Mouse (Mus musculus) hindbrain, embryonic 13.5 days (tissue): ENCODE data around the gene Psip1. TPM values are rescaled to one million over a fixed set of nuclear protein-coding genes. Genes with fewer than 3 reads are reported as not detected.

ENCODE experiments used
- ATAC-seq: fragments of 200-750 bp; cut with Nextera tagmentation; 2 replicates; pipeline ENCODE4 v1.8.0; 2017; ENCODE audit warnings: moderate TSS enrichment; ENCODE audit not compliant: low FRiP score
- H3K27ac ChIP-seq: fragments of 300-500 bp; sonication (generic); 2 replicates; pipeline ENCODE4 v1.5.1; 2015; ENCODE audit warnings: inconsistent platforms, mild to moderate bottlenecking, moderate library complexity
- H3K27me3 ChIP-seq: fragments of 300-500 bp; sonication (generic); 2 replicates; pipeline ENCODE4 v1.6.1; 2015; ENCODE audit warnings: mild to moderate bottlenecking, inconsistent platforms
- H3K36me3 ChIP-seq: fragments of 300-500 bp; sonication (generic); 2 replicates; pipeline ENCODE4 v1.6.1; 2015; ENCODE audit warnings: mild to moderate bottlenecking, inconsistent platforms
- H3K4me1 ChIP-seq: fragments of 300-500 bp; sonication (generic); replicated peaks from 2 replicates; pipeline ENCODE4 v1.6.1; 2015; ENCODE audit warnings: inconsistent platforms
- H3K4me2 ChIP-seq: fragments of 300-500 bp; sonication (generic); 2 replicates; pipeline ENCODE4 v1.6.1; 2015; ENCODE audit warnings: inconsistent platforms, mild to moderate bottlenecking, moderate library complexity
- H3K4me3 ChIP-seq: fragments of 300-500 bp; sonication (generic); 2 replicates; pipeline ENCODE4 v1.5.1; 2015; ENCODE audit warnings: mild to moderate bottlenecking, inconsistent platforms
- H3K9ac ChIP-seq: fragments of 300-500 bp; sonication (generic); 2 replicates; pipeline ENCODE4 v1.6.1; 2015; ENCODE audit warnings: mild to moderate bottlenecking, inconsistent platforms
- H3K9me3 ChIP-seq: fragments of 300-500 bp; sonication (generic); 2 replicates; pipeline ENCODE4 v1.6.1; 2016; ENCODE audit warnings: inconsistent platforms
- WGBS: fragments of 180-500 bp; shearing (Covaris S2); methylation state at CpG from one replicate; pipeline ENCODE4 v1.1.7; 2015; 5-methylcytosine and 5-hydroxymethylcytosine counted together
- polyA plus RNA-seq: library from polyadenylated mRNA; unstranded; fragments of >200 nt; fragmentation: Nextera tagmentation; extraction: Ambion mirVana; gene quantifications from 2 replicates; pipeline ENCODE4 v1.2.1, GENCODE M21; 2015

Psip1 gene
- polyA plus RNA-seq, 1 experiment from 2014 or later, result 292 TPM

DNA sequence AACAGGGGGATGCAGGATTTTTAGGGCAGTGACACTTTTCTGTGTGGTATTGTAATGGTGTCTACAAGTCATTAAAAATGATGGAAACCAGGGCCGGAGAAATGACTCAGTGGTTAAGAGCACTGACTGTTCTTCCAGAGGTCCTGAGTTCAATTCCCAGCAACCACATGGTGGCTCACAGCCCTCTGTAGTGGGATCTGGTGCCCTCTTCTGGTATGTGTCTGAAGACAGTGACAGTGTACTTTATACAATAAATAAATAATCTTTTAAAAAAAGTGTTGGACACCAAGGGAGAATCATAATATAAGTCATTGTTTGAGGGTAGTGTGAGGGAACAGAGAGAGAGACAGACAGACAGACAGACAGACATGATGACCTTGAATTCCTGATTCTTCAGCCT lies 6.9 kb upstream of the Psip1 start:
- Histone ChIP-seq H3K9ac (no peak overlapping the region), H3K27ac (no peak overlapping the region), H3K4me1 (peaks cover 4% of the 10 kb centered on the region; the same call in 1 of the 2 replicates), H3K4me2 (no peak overlapping the region), H3K36me3 (no peaks in the 10 kb centered on the region), H3K27me3 (no peaks in the 10 kb centered on the region), H3K9me3 (no peaks in the 10 kb centered on the region), H3K4me3 (no peak overlapping the region)
- WGBS, result 95% methylated on average over 1 of the region's 1 CpGs
- no peak for ATAC-seq

DNA sequence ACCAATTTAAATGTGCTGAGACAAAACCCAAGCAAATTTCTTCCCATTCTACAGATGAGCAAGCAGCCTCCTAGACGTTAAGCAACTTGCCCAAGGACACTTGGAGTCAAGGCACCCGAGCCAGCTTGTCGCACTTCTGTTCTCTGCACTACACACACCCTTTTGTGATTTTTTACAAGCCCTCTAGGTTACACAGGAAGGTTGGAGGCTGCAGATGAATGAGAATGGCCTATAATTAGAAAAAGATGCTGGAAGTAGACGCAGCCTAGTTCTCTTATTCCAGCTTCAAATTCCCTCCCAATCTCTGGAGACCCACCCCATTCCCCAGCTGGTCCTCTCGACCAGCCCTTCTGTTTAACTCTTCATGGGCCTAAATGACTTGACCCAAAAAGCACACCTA lies 2.9 kb upstream of the Psip1 start:
- Histone ChIP-seq H3K4me3 (no peak overlapping the region), H3K27me3 (no peaks in the 10 kb centered on the region), H3K36me3 (no peaks in the 10 kb centered on the region), H3K9me3 (no peaks in the 10 kb centered on the region), H3K4me1 (peaks cover 23% of the 10 kb centered on the region), H3K4me2 (no peak overlapping the region), H3K27ac (no peak overlapping the region), H3K9ac (no peak overlapping the region)
- no peak for ATAC-seq
- WGBS, result 36% methylated on average over 5 of the region's 5 CpGs

DNA sequence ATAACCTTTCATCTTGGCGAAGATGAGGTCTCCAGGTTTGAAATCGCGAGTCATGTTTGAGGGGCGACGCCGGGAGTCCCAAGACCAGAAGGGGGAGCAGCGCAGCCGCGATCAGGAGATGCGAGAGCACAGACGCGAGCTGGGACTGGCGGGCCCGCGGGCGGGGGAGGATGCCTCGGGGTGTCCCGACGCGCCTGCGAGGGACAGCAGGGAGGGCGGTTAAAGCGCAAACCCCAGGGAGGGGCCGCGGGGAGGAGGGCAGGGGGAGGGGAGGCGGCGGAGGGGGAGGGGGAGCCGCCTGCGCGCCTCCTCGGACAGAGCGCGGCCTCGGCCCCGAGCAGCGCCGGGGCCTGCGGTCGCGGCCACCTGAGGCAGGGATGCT lies 533 bp downstream of the Psip1 start:
- Histone ChIP-seq H3K4me1 (peaks cover 33% of the 10 kb centered on the region), H3K4me2 (peak overlapping the region; percentile 68), H3K9me3 (no peaks in the 10 kb centered on the region), H3K36me3 (peaks cover 23% of the 10 kb centered on the region), H3K27me3 (no peaks in the 10 kb centered on the region), H3K4me3 (peak overlapping the region; percentile 91), H3K27ac (peak overlapping the region; percentile 100), H3K9ac (peak overlapping the region; percentile 97)
- under 1% methylated on average over 33 of the region's 40 CpGs for WGBS
- peak; percentile 83 for ATAC-seq

DNA sequence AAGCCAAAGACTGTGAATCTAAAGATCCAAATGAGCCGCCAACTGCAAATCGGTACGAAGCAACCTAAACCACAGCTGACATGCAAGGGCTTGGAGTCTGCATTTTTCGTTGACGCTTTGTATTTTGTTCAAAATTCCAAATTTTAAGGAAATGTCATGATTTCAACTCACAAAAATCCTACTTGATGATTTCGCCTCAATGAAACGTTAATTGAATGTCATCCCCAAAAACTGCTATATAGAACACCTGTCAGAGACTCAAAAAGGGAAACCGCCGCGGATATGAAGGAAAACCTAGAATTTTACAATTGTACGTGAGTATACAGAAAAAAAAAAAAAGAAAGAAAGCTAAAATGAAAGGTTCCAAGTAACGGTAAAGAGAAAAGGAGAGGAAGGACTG lies 1.0 kb downstream of the Psip1 start:
- H3K4me2 ChIP-seq, result peak overlapping the region; percentile 68
- 20% methylated on average over 12 of the region's 12 CpGs for WGBS
- no peak for ATAC-seq
- H3K9ac ChIP-seq, result peak overlapping the region; percentile 97
- no peaks in the 10 kb centered on the region for H3K27me3 ChIP-seq
- H3K36me3 ChIP-seq, result peaks cover 26% of the 10 kb centered on the region
- H3K4me1 ChIP-seq, result peaks cover 33% of the 10 kb centered on the region
- peak overlapping the region; percentile 100 for H3K27ac ChIP-seq
- H3K9me3 ChIP-seq, result no peaks in the 10 kb centered on the region
- H3K4me3 ChIP-seq, result peak overlapping the region; percentile 91

DNA sequence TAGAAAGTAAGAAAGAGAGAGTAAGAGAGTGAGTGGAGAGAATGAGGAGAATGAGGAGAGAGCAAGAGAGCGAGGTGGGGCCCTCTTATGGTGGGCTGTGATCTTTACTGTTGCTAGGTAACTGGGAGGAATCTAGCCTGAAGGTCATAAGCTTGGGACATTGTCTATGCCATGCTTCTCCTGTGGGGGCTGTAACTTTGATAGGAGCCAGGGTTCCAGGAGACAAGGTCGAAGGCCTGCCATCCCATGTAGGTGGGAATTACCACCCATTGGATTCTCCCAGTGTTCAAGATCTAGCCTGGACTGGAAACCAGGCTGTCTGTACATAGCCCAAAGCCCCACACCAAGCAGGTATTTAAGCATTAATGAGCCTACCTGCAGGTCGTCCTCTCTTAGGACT lies 18.1 kb downstream of the Psip1 start:
- peak overlapping the region; percentile 53; the same call in 1 of the 2 replicates for H3K27ac ChIP-seq
- H3K9me3 ChIP-seq, result no peaks in the 10 kb centered on the region
- no peak overlapping the region for H3K9ac ChIP-seq
- H3K4me3 ChIP-seq, result no peak overlapping the region
- 67% methylated on average over 3 of the region's 3 CpGs for WGBS
- peaks cover 9% of the 10 kb centered on the region for H3K4me1 ChIP-seq
- H3K36me3 ChIP-seq, result peaks cover 72% of the 10 kb centered on the region
- H3K27me3 ChIP-seq, result no peaks in the 10 kb centered on the region
- no peak overlapping the region for H3K4me2 ChIP-seq
- ATAC-seq, result 0 out of 2 replicates have a peak, but pooled peaks have one; percentile 28

DNA sequence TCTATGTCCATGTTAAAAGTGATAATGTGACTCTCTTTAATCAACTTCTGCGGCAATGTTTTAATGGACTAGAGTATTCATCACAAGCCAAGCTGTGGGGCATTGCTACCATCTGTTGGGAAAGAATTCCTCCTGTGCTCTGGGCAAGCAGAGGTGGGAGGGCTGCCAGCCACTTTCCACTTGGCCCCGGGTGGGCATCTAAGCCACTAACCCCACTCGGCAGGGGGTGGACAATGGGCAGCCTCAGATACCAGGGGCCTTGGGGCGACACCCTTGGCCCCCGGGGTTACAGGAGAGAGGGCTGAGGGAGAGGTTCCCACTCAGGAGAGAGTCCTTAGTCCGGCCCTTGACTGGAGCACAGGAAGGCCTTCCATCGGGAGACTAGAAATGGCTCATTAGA lies 18.6 kb downstream of the Psip1 start:
- Histone ChIP-seq H3K36me3 (peaks cover 73% of the 10 kb centered on the region), H3K9ac (no peak overlapping the region), H3K4me2 (no peak overlapping the region), H3K27me3 (no peaks in the 10 kb centered on the region), H3K27ac (peak overlapping the region; percentile 48), H3K9me3 (no peaks in the 10 kb centered on the region), H3K4me1 (peaks cover 9% of the 10 kb centered on the region), H3K4me3 (no peak overlapping the region)
- 74% methylated on average over 7 of the region's 7 CpGs for WGBS
- no peak for ATAC-seq

DNA sequence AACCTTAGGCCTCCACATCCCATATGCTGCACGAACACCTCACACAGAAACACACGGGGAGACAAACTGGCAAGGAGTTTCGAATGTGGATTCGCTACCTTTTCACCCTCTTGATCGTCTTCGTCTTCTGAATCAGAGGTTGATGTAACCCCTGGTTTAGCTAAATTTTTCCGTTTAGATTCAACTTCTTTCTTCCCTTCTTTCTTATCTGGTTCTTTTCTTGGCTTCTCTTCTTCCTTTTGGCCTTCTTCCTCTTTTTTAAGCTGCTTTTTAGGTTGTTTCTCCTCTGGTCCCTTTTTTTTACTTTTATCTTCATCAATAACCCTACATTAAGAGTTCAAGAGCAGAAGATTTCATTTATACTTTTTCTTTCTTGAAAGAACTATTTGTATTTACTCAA lies 21.4 kb downstream of the Psip1 start:
- Histone ChIP-seq H3K9me3 (no peaks in the 10 kb centered on the region), H3K4me1 (peaks cover 9% of the 10 kb centered on the region), H3K27ac (no peak overlapping the region), H3K4me2 (no peak overlapping the region), H3K36me3 (peaks cover 63% of the 10 kb centered on the region), H3K4me3 (no peak overlapping the region), H3K9ac (no peak overlapping the region), H3K27me3 (no peaks in the 10 kb centered on the region)
- no peak for ATAC-seq
- whole genome bisulfite sequencing, result 93% methylated on average over 7 of the region's 7 CpGs

DNA sequence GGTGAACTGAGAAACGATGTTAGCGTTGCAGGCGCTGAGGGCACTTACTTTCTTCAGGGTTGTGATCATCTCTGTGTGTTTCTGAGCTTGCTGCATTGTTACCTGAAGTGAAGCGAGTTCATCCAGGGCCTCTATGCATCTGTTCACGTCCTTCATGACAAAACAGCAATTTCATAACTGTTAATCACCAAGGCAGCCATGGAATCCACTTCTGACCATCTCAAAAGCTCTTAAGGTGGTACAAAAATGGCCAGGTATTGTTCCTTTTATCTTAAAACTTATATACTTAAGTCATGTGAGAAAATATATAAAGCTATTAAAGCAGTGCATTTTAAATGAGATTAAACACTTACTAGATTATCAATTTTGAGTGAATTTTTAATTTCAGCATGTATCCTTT lies 26.2 kb downstream of the Psip1 start:
- H3K27ac ChIP-seq, result no peak overlapping the region
- WGBS, result 92% methylated on average over 5 of the region's 5 CpGs
- no peaks in the 10 kb centered on the region for H3K27me3 ChIP-seq
- H3K9me3 ChIP-seq, result no peaks in the 10 kb centered on the region
- H3K9ac ChIP-seq, result no peak overlapping the region
- no peak overlapping the region for H3K4me2 ChIP-seq
- no peak for ATAC-seq
- H3K36me3 ChIP-seq, result peaks cover 73% of the 10 kb centered on the region
- no peaks in the 10 kb centered on the region for H3K4me1 ChIP-seq
- H3K4me3 ChIP-seq, result no peak overlapping the region

DNA sequence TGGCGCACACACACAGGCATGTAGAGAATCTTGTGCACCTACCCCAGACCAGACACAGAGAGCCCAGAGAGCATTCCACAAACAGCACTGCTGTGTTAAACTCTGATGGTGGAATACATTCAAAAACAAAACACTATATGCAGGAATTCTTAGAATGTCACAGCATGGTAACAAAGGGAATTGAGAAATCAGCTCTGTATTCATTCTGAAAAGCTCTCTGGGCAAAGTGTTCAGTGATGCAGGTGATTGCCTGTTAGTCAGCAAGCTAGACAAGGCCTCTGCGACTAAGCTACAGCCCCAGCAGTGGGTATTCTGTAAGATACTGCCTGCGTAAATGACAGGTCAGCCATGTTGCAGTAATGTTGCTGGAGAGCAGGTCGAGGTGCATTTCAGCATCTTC lies 35.5 kb downstream of the Psip1 start:
- Histone ChIP-seq H3K27ac (no peak overlapping the region; the same call in 1 of the 2 replicates), H3K27me3 (no peaks in the 10 kb centered on the region), H3K36me3 (peaks cover 58% of the 10 kb centered on the region), H3K4me3 (no peak overlapping the region), H3K4me1 (no peaks in the 10 kb centered on the region), H3K9me3 (no peaks in the 10 kb centered on the region), H3K4me2 (no peak overlapping the region), H3K9ac (no peak overlapping the region)
- 83% methylated on average over 4 of the region's 4 CpGs for WGBS
- no peak for ATAC-seq

DNA sequence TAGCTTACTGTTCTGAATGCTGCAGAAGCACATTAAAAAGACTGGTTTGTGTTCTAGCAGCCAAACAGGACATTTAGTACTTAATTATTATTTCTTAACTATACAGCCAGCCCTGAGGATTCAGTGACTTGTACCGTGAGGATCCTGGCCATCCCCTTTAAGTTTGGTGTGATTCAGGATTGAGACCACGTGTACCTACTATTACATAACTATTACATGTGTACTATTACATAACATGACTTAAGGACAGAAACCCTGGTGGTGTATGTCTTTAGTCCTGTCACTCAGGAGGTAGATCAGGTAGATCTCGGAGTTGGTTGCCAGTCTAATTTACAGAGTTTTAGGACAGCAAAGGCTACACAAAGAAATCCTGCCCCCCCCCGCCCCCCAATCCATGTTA lies 45.2 kb downstream of the Psip1 start:
- Histone ChIP-seq H3K4me3 (no peak overlapping the region), H3K4me1 (no peaks in the 10 kb centered on the region), H3K27ac (no peak overlapping the region), H3K4me2 (no peak overlapping the region), H3K9ac (no peak overlapping the region), H3K27me3 (no peaks in the 10 kb centered on the region), H3K9me3 (no peaks in the 10 kb centered on the region), H3K36me3 (peaks cover 57% of the 10 kb centered on the region)
- no peak for ATAC-seq
- 92% methylated on average over 4 of the region's 4 CpGs for WGBS

DNA sequence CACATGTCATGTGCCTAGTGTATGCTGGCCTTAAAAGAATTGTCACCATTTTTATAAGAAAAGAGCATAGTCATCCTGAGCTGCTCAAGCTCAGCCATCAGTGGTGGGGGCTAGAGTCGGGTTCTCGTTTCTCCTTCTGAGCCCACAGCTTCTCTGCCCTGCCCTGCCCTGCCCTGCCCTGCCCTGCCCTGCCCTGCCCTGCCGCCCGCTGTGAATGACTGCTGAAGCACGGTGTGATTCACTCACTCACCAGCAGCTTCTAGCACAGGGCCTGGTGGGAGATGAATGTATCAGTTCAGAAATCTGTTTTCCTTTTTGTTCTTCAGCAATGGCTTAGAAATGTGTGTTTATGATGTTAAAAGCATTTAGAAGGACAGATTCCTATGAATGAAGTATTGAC lies 47.2 kb downstream of the Psip1 start:
- Histone ChIP-seq H3K27ac (no peak overlapping the region), H3K4me3 (no peak overlapping the region), H3K9me3 (no peaks in the 10 kb centered on the region), H3K9ac (no peak overlapping the region), H3K4me2 (no peak overlapping the region), H3K36me3 (peaks cover 77% of the 10 kb centered on the region), H3K27me3 (no peaks in the 10 kb centered on the region), H3K4me1 (no peaks in the 10 kb centered on the region)
- no peak for ATAC-seq
- 38% methylated on average over 5 of the region's 5 CpGs for WGBS

DNA sequence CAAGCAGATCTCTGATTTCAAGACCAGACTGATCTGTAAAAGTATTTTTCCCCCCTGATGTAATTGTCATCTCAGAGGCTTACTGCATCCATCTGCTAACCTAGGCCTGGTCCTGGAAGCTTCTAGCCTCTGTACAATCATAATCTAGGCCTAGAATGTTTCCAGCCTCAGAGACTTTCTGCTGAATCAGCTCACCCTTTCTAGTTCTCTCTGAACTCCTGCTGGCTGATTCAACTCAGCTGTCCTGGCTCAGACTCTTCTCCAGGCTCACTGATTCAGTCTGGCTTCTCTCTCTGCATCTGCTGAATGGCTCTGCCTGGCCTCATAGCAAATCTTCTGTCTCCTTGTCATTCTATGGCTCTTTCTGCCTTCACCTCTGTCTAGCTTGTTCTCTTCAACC lies 48.1 kb downstream of the Psip1 start:
- no peaks in the 10 kb centered on the region for H3K27me3 ChIP-seq
- H3K36me3 ChIP-seq, result peaks cover 85% of the 10 kb centered on the region

DNA sequence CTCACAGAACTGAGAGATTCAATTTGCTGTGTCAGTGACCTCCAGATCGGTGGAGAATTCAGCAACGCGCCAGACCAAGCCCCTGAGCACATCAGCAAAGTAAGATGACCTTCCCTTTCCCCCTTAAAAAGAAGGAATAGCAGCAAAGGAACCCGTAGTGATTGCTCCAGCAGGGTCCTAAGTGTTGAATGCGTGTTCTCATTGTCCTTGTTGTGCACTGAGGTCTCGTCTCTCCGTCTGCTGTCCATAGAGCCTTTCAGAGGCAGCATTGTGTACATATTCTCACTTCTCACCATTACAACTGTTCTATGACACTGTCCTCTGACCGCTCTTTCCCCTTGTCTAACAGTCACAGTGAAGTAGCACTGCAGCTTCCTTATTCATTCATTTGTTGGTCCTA lies 49.9 kb downstream of the Psip1 start:
- no peak overlapping the region for H3K9ac ChIP-seq
- 92% methylated on average over 8 of the region's 8 CpGs for WGBS
- no peak overlapping the region for H3K27ac ChIP-seq
- no peak overlapping the region for H3K4me2 ChIP-seq
- H3K9me3 ChIP-seq, result no peaks in the 10 kb centered on the region
- ATAC-seq, result no peak
- H3K4me1 ChIP-seq, result no peaks in the 10 kb centered on the region
- H3K27me3 ChIP-seq, result no peaks in the 10 kb centered on the region
- peaks cover 86% of the 10 kb centered on the region for H3K36me3 ChIP-seq
- H3K4me3 ChIP-seq, result no peak overlapping the region

More for the DNA sequence above, 48.1 kb downstream of the Psip1 start:
- no peaks in the 10 kb centered on the region for H3K9me3 ChIP-seq
- H3K9ac ChIP-seq, result no peak overlapping the region
- H3K4me1 ChIP-seq, result no peaks in the 10 kb centered on the region
- H3K4me2 ChIP-seq, result no peak overlapping the region
- no peak for ATAC-seq
- no peak overlapping the region for H3K4me3 ChIP-seq
- no peak overlapping the region for H3K27ac ChIP-seq

DNA sequence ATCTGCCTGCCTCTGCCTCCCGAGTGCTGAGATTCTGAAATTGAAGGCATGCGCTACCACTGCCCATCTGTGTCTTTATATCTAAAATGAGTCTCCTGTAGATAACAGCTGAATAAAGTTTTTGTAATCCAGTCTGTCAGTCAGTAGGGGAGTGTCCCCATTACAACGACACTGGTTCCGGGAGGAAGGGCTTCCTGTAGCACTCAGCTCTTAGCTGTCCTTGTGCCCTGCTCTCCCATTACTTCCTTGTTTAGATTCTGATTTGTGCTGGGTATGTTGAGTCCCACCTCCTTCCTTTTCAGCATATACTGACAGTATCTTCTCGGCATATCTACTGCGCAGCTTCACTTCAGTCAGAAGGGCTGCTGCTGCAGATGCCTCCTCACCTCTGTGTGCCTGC lies 53.4 kb downstream of the Psip1 start:
- Histone ChIP-seq H3K4me3 (no peak overlapping the region), H3K9me3 (no peaks in the 10 kb centered on the region), H3K4me2 (no peak overlapping the region), H3K27ac (no peak overlapping the region), H3K9ac (no peak overlapping the region), H3K4me1 (no peaks in the 10 kb centered on the region), H3K36me3 (peaks cover 81% of the 10 kb centered on the region), H3K27me3 (no peaks in the 10 kb centered on the region)
- 96% methylated on average over 6 of the region's 6 CpGs for WGBS
- no peak for ATAC-seq
